Mouse (Mus musculus) common myeloid progenitor, adult 5-6 weeks (primary cell): ENCODE measurements around the gene D6Wsu163e. TPM values are rescaled to one million over a fixed set of nuclear protein-coding genes. Genes with fewer than 3 reads are reported as not detected.

Experiments
- ATAC-seq: replicated peaks from 2 replicates; pipeline ENCODE4 v1.8.0; 2016; ENCODE audit warnings: low read depth, mild to moderate bottlenecking, moderate TSS enrichment, inconsistent platforms; ENCODE audit not compliant: poor library complexity, severe bottlenecking
- total RNA-seq: library from RNA; stranded (forward); fragments of 200-1000, 187-1606 nt; gene quantifications from 2 replicates; pipeline ENCODE4 v1.2.3, GENCODE M21; 2017

Gene D6Wsu163e
- 29.9 and 45.7 TPM in 2 replicates for total RNA-seq

DNA sequence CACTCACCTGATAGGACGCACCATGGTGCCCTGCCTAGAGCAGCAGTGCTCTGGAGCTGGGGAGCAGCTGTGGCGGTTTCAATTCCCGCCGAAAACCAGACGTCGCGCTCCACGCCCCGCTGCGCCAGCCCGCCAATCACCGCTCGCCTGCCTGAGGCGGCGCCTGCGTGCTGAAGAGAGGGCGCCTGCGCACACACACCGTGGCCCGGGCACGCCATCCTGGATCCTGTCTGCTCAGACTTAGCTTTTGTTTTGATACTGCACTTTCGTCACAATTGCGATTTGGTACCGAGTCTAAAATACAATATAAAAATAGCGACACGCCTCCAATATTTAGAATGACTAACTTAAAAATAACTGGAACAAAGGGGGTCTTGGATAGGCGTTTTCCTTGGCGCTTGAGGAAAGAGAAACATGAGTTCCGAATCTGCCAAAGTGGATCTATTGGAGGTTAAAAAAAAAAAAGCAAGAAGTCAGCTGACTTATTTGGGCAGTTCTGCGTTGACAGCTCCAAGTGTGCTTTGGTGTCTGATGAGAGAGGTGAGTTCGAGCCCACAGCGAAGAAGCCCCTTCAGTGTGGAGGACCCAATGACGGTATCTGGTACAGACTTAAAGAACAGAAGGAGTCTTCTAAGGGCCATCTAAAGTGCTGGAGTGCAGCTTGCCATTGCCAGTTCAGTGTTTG lies at the start of gene D6Wsu163e, which contains the start of gene Rad51ap1:
D6Wsu163e (plus strand) TSS at position 476 of the 685 bp plus-strand sequence.
Rad51ap1 (minus strand) TSS at position 101 of the 685 bp plus-strand sequence.
- peak; percentile 85 for ATAC-seq

- no peak for ATAC-seq
Measured at GRCm38 (mm10) chr6:126907378-126907777, 32.4 kb upstream of the D6Wsu163e start.

DNA sequence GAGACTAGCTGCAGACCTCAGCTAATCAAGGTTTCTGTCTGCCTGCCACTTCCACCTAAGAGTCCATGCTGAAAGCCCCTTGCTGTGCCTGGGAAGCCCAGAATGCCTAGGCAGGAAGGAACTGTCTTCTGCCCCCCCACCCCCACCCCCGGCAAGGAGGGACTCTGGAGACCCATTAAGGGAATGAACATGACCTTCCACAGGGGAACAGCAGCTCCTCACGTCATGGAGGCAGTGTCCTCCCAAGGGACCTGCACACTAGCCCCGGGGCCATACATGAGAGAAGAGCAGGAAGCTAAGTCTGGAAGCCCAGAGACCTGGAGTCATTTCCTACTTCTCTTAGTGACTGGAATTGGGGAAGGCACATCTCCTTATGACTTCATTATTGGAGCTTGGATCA lies 31.9 kb upstream of the D6Wsu163e start:
- no peak for ATAC-seq

DNA sequence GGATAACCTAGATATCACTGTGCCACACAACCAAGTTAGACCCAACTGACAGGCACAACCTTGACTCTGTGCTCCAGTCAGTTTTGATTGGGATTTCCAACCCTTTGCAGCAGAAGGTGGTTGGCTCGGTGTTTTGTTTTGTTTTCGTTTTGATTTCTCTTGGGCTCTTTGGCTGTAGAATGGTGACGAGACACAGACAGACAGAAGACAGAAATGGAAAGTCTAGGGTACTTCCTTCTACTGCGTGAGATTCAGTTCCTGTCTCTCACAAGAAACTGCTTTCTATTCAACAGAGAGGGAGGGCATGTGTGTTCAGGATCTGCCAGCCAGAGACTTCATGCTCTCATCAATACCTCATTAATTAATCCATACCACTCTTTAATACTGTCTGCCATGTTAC lies 29.0 kb upstream of the D6Wsu163e start:
- ATAC-seq, result peak; percentile 72

- no peak for ATAC-seq
Measured at GRCm38 (mm10) chr6:126914928-126915327, 24.8 kb upstream of the D6Wsu163e start.

DNA sequence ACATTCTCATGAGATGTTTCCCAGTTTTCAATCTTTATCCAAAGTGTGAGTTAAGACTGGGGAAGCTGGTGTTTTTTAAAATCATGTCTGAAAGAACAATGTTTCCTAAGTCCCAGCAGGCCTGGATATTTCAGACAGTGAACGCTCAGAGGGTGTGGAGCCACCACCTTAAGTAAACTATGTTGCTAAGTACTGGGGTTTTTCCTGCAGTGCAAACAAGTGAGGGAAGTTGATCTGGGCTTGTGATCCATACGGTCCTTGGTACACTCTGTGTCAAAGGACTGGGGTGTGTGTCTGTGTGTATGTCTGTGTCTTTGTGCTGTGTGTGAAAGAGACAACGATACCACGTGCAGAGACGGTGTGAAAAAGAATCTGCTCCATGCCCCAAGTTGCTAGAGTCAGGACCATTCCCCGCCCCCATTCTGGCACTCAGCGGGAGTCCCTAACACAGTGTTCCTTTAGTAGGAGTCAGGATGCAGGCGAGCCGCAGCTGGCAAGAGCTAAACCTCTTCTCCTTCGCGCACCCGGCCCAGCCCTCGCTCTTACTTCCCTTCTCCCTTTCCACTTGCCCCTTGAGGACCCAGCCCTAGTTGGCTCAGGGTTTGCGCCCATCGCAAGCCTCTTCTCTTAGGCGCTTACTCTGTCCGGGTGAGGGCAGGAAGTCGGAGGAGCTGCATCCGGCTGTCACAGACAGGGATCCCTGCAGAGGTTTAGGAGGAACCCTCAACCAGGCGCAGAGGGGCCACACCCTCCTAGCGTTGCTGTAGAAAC lies 18.5 kb upstream of the D6Wsu163e start, which contains the start of gene Dyrk4:
Dyrk4 (minus strand) TSS at position 729 of the 771 bp plus-strand sequence.
- ATAC-seq, result peak; percentile 65; the same call in 1 of the 2 replicates

GRCm38 (mm10) chr6:126932896-126933295 lies 6.9 kb upstream of the D6Wsu163e start:
- ATAC-seq, result no peak

DNA sequence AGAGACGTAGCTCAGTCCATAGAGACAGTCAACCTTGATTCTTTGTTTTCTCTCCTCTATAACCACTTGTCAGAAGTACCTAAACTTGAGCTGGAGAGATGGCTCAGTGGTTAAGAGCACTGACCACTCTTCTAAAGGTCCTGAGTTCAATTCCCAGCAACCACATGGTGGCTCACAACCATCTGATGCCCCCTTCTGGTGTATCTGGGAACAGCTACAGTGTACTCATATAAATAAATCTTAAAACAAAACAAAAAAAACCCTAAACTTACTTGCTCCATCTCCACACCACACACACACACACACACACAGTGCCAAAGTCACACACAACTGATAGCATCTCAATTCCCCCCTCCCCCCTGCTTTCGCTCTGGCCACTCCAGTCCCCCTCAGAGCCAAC lies 1.7 kb upstream of the D6Wsu163e start:
- no peak for ATAC-seq

GRCm38 (mm10) chr6:126938853-126939486 lies 792 bp upstream of the D6Wsu163e start:
- no peak for ATAC-seq

DNA sequence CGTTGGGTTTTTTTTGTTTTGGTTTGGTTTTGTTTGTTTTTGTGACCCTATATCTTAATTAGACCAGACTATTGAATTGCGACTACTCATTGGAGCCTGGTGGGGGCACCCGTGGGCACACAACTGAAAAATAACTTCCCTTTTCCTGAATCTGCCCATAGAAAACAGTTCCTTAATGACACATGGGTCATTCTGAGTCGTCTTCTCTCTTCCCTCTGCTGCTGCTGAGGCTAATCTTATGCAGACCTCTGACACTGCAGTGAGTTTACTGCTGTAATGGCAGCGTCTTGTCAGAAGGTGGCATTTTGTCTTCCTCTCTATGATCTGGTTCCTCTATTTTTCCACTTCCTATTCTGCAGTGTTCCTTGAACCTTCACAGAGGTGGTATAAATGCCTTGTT lies 689 bp downstream of the D6Wsu163e start:
- ATAC-seq, result peak; percentile 76

GRCm38 (mm10) chr6:126948336-126948735 lies 8.6 kb downstream of the D6Wsu163e start:
- no peak for ATAC-seq

DNA sequence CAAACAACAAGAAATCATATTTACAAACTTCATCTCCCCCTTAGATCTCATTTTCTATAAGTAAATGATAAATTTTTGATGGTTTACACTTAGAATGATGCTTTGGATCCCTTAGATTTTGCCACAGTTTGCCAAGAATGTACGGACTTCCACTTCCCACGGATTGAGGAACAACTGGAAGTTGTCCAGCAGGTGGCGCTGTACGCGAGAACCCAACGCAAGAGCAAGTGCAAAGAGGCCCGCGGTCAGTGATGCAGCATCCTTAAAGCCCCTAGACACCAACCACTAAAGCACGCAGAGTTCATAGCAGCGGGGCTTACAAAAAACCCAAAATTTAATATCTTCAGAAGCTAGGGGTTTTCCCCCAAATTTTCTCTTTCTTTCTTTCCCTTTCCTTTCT lies 16.0 kb downstream of the D6Wsu163e start:
- ATAC-seq, result peak; percentile 93

- no peak for ATAC-seq
Measured at GRCm38 (mm10) chr6:126961371-126962018, 21.7 kb downstream of the D6Wsu163e start.

GRCm38 (mm10) chr6:126962709-126963108 lies 22.9 kb downstream of the D6Wsu163e start:
- ATAC-seq, result no peak

DNA sequence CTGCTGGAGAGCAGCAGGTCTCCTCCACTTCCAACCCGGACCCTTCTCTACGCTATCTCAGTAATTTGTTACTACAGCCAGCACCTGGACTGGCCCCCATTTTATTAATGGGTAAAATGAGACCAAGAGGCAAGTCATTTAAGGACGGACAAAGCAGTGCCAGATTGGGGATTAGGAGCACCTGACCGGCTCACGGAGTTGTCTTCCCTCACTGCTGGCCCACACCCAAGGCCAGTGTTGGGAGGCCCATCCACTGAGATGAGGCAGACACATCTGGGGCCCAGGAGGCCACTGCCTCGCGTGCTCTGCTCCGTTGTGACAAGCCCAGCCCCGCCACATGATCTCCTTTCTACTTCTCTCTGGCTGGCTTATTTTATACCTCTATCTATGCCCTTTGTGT lies 23.7 kb downstream of the D6Wsu163e start:
- ATAC-seq, result no peak

DNA sequence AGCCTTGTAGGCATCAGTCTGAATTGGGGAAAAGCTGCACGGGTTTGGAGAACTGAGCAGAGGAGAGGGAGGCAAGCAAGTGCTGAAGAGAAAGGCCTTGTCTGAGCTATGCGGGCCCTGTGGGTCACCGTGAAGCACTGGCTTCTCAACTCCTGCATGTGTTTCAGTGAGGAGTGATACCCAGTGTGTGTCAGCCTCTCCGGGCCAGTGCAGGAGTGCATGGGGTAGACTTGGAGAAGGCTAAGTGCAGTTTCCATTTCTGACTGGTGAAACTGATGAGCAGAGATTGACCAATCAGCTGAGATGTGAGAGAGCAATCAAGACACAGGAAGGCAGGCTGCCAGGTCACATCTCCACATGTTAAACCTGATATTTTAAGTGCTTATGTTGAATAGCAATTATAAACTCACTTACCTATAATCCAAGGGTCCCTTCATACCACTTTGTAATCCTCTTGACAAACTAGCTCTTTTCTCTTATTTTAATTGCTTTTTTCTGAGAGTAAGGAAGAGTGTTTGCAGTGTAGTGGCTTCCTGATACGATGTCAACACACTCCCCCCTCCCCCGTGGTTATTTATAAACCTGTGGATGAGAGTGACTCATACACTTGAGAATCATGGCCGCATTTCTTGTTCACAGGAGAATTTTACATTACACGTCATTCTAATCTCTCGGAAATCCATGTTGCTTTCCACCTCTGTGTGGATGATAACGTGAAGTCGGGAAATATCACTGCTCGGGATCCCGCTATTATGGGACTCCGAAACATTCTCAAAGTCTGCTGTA lies 26.7 kb downstream of the D6Wsu163e start:
- no peak for ATAC-seq

DNA sequence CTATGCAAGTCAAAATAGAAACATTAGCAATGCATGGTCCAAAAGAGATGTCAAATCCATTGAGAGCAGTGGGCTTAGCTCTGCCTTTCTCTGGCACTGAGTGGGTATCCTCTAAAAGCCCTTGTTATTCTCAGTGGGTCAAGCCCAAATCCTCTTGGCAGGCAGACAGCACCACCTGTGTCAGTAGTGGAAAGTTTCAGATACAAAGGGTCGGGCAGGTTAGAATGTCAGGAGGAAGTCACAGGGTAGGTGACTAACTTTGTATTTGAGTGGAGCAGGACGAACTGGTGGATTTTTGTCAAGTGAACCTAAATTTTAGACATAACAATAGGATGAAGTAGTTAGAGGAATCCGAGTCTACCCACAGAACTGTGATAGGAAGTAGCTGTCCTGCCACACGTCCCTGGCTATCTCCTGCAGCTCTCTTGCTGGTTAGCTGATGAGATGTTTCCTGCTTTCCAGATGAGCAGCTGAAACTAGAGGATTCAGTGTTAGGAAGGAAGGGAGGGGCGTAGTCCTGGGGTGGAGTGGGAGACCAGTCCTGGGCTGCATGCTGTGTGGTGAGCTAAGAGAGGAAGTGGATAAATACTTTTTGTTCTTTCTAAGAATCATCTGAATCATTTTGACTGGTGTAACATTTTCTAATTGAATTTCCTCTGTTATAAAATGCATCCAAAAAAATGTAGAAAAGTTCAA lies 41.9 kb downstream of the D6Wsu163e start:
- ATAC-seq, result peak; percentile 92

DNA sequence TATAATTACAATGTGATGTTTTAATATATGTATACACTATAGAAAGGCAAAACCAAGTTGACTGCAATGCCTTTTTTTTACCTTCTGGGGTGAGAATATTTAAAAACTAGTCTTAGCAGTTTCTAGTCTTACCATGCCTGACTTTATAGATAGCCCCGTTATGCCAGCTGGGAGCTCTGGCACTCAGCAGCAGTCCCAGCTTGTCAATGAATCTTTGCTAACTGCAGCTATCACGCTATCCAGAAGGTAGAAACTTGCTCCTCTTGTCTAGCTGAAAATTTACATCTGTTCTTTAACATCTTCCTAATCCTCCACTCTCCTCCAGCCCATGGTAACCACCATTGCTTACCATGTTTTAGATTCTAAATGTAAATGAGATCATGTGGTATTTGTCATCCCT lies 53.9 kb downstream of the D6Wsu163e start:
- no peak for ATAC-seq

GRCm38 (mm10) chr6:126995494-126995893 lies 55.7 kb downstream of the D6Wsu163e start:
- peak; percentile 52 for ATAC-seq
